Mouse (Mus musculus): ENCODE results near the gene Tomm70a. TPM values are rescaled to one million over a fixed set of nuclear protein-coding genes. Genes with fewer than 3 reads are reported as not detected.
A peak's percentile ranks its signal among the peaks of the same experiment; 100 is the strongest.

The Tomm70a gene
- polyA plus RNA-seq, 1 experiment from 2014 or later = 52.6 TPM

DNA sequence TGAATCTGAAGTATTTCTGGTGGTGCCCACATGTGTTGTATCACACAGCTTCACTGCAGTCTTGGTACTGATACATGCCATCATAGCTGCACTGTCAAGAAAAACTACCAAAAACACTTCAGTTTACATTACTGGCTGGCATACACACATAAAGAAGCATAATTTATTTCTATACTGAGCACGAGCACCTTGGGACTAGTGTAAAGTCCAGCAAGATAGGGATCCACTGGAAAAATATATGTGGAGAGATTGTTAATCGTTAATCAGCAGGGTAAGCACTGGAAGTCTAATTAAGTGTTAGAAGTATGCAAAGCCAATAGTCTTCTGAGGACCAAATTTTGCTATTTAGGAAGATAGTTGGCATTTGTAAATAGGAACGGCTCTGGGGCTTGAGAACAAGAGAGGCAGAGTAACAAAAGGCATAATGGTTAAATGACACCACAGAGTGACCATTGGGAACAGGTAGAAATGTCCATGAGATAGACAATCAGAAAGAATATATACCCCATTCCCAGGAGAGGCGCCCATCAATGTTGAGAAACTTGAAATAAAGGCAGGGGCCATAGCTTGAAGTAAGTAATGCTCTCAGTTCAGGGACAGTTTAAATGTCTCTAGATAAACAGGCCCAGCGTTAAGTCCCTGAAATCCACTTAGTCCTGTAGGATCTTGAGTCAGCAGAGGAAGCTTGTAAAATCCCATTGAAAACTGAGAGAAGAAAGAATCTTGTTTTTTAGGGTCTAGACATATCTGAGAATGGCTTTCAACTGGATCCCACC is 15.1 kb upstream of the Tomm70a start:
- Histone ChIP-seq H3K27ac (replicated peaks; ENCODE audit: low read depth, low read length) (no peak overlapping the region), H3K4me1 (ENCODE audit: control insufficient read depth, insufficient read depth, low read length) (no peaks in the 10 kb centered on the region), H3K9ac (ENCODE audit: low read depth, low read length) (no peak overlapping the region), H3K36me3 (ENCODE audit: control insufficient read depth, insufficient read depth, low read length) (no peaks in the 10 kb centered on the region), H3K9me3 (ENCODE audit: control insufficient read depth, low read length) (no peaks in the 10 kb centered on the region), H3K4me2 (ENCODE audit: low read depth, low read length) (no peak overlapping the region), H3K27me3 (replicated peaks; ENCODE audit: control insufficient read depth, insufficient read depth, low read length) (no peaks in the 10 kb centered on the region), H3K4me3 (ENCODE audit: low read depth, low read length) (no peak overlapping the region)
- WGBS = 74% methylated on average over 5 of the region's 5 CpGs
- no peak for DNase-seq (ENCODE audit: low spot score)
- ATAC-seq (ENCODE audit: low read depth) = no peak

- ATAC-seq (ENCODE audit: low read depth) (no peak), DNase-seq (ENCODE audit: low spot score) (peak; percentile 42)
- no peak overlapping the region for H3K27ac ChIP-seq (replicated peaks; ENCODE audit: low read depth, low read length)
- no peak overlapping the region for H3K4me3 ChIP-seq (ENCODE audit: low read depth, low read length)
- H3K9ac ChIP-seq (ENCODE audit: low read depth, low read length) = no peak overlapping the region
- no peaks in the 10 kb centered on the region for H3K9me3 ChIP-seq (ENCODE audit: control insufficient read depth, low read length)
- no peaks in the 10 kb centered on the region for H3K27me3 ChIP-seq (replicated peaks; ENCODE audit: control insufficient read depth, insufficient read depth, low read length)
- no peak overlapping the region for H3K4me2 ChIP-seq (ENCODE audit: low read depth, low read length)
- H3K4me1 ChIP-seq (ENCODE audit: control insufficient read depth, insufficient read depth, low read length) = no peaks in the 10 kb centered on the region
- H3K36me3 ChIP-seq (ENCODE audit: control insufficient read depth, insufficient read depth, low read length) = no peaks in the 10 kb centered on the region
Measured at GRCm38 (mm10) chr16:57116066-57116465, 5.4 kb upstream of the Tomm70a start.

DNA sequence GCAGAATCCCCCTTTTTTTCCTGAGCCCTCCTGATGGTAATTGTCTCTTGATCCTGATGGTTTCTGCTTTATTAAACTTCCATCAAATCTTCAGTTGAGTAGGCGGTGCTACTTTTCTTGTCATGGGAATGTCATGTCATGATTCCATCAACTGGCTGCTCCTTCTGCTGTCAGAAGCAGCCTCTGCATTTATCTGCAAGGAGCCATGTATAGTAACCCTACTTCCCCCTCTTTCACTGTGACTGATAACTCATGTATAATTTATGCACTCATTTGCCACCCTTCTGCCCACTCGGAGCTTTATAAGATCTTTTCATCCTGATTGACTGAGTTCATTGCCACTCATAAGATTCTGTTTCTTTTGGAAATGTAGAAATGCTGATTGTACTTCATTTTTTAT is 3.9 kb upstream of the Tomm70a start:
- Histone ChIP-seq H3K4me2 (ENCODE audit: low read depth, low read length) (no peak overlapping the region), H3K9me3 (ENCODE audit: control insufficient read depth, low read length) (no peaks in the 10 kb centered on the region), H3K36me3 (ENCODE audit: control insufficient read depth, insufficient read depth, low read length) (no peaks in the 10 kb centered on the region), H3K4me1 (ENCODE audit: control insufficient read depth, insufficient read depth, low read length) (peaks cover under 1% of the 10 kb centered on the region; the same call in 1 of the 2 replicates), H3K27me3 (replicated peaks; ENCODE audit: control insufficient read depth, insufficient read depth, low read length) (no peaks in the 10 kb centered on the region), H3K9ac (ENCODE audit: low read depth, low read length) (no peak overlapping the region), H3K27ac (replicated peaks; ENCODE audit: low read depth, low read length) (no peak overlapping the region), H3K4me3 (ENCODE audit: low read depth, low read length) (no peak overlapping the region)
- 80% methylated on average over 2 of the region's 2 CpGs for WGBS
- ATAC-seq (ENCODE audit: low read depth) (no peak), DNase-seq (ENCODE audit: low spot score) (no peak)

- WGBS = 0% methylated on average over 36 of the region's 59 CpGs
- H3K27ac ChIP-seq (replicated peaks; ENCODE audit: low read depth, low read length) = peak overlapping the region; percentile 89
- DNase-seq (ENCODE audit: low spot score) (peak; percentile 21), ATAC-seq (ENCODE audit: low read depth) (no peak)
- no peaks in the 10 kb centered on the region for H3K36me3 ChIP-seq (ENCODE audit: control insufficient read depth, insufficient read depth, low read length)
- peak overlapping the region; percentile 95 for H3K9ac ChIP-seq (ENCODE audit: low read depth, low read length)
- H3K4me3 ChIP-seq (ENCODE audit: low read depth, low read length) = peak overlapping the region; percentile 99
- H3K9me3 ChIP-seq (ENCODE audit: control insufficient read depth, low read length) = no peaks in the 10 kb centered on the region
- peaks cover 14% of the 10 kb centered on the region for H3K4me1 ChIP-seq (ENCODE audit: control insufficient read depth, insufficient read depth, low read length)
- H3K4me2 ChIP-seq (ENCODE audit: low read depth, low read length) = peak overlapping the region; percentile 73
- H3K27me3 ChIP-seq (replicated peaks; ENCODE audit: control insufficient read depth, insufficient read depth, low read length) = no peaks in the 10 kb centered on the region
Measured at GRCm38 (mm10) chr16:57121816-57122415, 413 bp downstream of the Tomm70a start.

DNA sequence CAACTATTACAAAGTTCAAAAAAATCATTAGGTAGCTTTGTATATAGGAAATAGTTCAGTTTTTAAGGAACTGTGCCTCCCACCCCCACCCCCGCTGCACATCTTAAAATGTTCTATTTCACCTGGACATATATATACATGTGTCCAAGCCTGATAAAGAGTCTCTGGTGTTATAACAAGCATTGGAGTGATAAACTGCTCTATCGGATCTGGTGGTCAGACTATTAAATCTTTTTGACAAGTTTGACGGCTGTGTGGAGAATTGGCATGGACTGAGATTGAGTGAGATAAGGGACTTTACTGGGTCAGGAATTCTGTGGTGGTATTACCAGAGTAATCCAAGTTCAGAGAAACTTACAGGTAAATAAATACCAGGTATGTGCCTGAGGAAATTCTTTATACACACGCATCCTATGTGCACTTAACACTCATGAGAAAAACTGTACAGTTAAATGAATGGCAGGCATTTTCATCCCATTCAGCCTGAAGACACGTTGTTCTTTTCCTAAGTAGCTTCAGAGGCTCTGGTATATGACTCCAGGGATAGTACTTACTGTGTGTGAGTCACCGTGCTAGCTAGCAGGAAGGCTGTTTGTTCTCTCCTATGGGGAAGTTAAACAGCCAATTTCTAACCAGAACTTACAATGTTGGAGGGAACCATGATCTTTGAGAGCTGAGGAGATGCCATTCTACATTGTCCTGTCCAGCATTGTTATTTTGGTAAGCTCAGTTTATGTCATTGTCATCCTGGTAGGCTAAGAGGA is 1.4 kb downstream of the Tomm70a start:
- H3K9ac ChIP-seq (ENCODE audit: low read depth, low read length) = peak overlapping the region; percentile 95
- H3K4me1 ChIP-seq (ENCODE audit: control insufficient read depth, insufficient read depth, low read length) = peaks cover 14% of the 10 kb centered on the region
- H3K36me3 ChIP-seq (ENCODE audit: control insufficient read depth, insufficient read depth, low read length) = no peaks in the 10 kb centered on the region
- H3K4me2 ChIP-seq (ENCODE audit: low read depth, low read length) = peak overlapping the region; percentile 73
- H3K9me3 ChIP-seq (ENCODE audit: control insufficient read depth, low read length) = no peaks in the 10 kb centered on the region
- no peak for ATAC-seq (ENCODE audit: low read depth)
- H3K4me3 ChIP-seq (ENCODE audit: low read depth, low read length) = peak overlapping the region; percentile 99
- peak; percentile 7 for DNase-seq (ENCODE audit: low spot score)
- 50% methylated on average over 6 of the region's 6 CpGs for WGBS
- no peak overlapping the region for H3K27ac ChIP-seq (replicated peaks; ENCODE audit: low read depth, low read length)
- no peaks in the 10 kb centered on the region for H3K27me3 ChIP-seq (replicated peaks; ENCODE audit: control insufficient read depth, insufficient read depth, low read length)

GRCm38 (mm10) chr16:57126268-57126667 is 4.8 kb downstream of the Tomm70a start:
- H3K9ac ChIP-seq (ENCODE audit: low read depth, low read length) = no peak overlapping the region
- DNase-seq (ENCODE audit: low spot score) (no peak), ATAC-seq (ENCODE audit: low read depth) (no peak)
- H3K27me3 ChIP-seq (replicated peaks; ENCODE audit: control insufficient read depth, insufficient read depth, low read length) = no peaks in the 10 kb centered on the region
- H3K4me1 ChIP-seq (ENCODE audit: control insufficient read depth, insufficient read depth, low read length) = peaks cover 14% of the 10 kb centered on the region
- no peak overlapping the region for H3K4me2 ChIP-seq (ENCODE audit: low read depth, low read length)
- no peaks in the 10 kb centered on the region for H3K9me3 ChIP-seq (ENCODE audit: control insufficient read depth, low read length)
- H3K4me3 ChIP-seq (ENCODE audit: low read depth, low read length) = no peak overlapping the region
- 42% methylated on average over 4 of the region's 4 CpGs for WGBS
- no peaks in the 10 kb centered on the region for H3K36me3 ChIP-seq (ENCODE audit: control insufficient read depth, insufficient read depth, low read length)
- H3K27ac ChIP-seq (replicated peaks; ENCODE audit: low read depth, low read length) = no peak overlapping the region

- no peak for ATAC-seq (ENCODE audit: low read depth)
- Histone ChIP-seq H3K9ac (ENCODE audit: low read depth, low read length) (no peak overlapping the region), H3K27me3 (replicated peaks; ENCODE audit: control insufficient read depth, insufficient read depth, low read length) (no peaks in the 10 kb centered on the region), H3K27ac (replicated peaks; ENCODE audit: low read depth, low read length) (no peak overlapping the region), H3K4me3 (ENCODE audit: low read depth, low read length) (no peak overlapping the region), H3K36me3 (ENCODE audit: control insufficient read depth, insufficient read depth, low read length) (no peaks in the 10 kb centered on the region), H3K4me1 (ENCODE audit: control insufficient read depth, insufficient read depth, low read length) (peaks cover 11% of the 10 kb centered on the region), H3K9me3 (ENCODE audit: control insufficient read depth, low read length) (no peaks in the 10 kb centered on the region), H3K4me2 (ENCODE audit: low read depth, low read length) (no peak overlapping the region)
- DNase-seq (ENCODE audit: low spot score) = no peak
- WGBS = 79% methylated on average over 2 of the region's 2 CpGs
Measured at GRCm38 (mm10) chr16:57127825-57128224, 6.3 kb downstream of the Tomm70a start.

GRCm38 (mm10) chr16:57130752-57131400 is 9.4 kb downstream of the Tomm70a start:
- ATAC-seq (ENCODE audit: low read depth) (no peak), DNase-seq (ENCODE audit: low spot score) (no peak)
- Histone ChIP-seq H3K36me3 (ENCODE audit: control insufficient read depth, insufficient read depth, low read length) (peaks cover 16% of the 10 kb centered on the region; the same call in 1 of the 2 replicates), H3K9ac (ENCODE audit: low read depth, low read length) (no peak overlapping the region), H3K4me3 (ENCODE audit: low read depth, low read length) (no peak overlapping the region), H3K27me3 (replicated peaks; ENCODE audit: control insufficient read depth, insufficient read depth, low read length) (no peaks in the 10 kb centered on the region), H3K9me3 (ENCODE audit: control insufficient read depth, low read length) (no peaks in the 10 kb centered on the region), H3K27ac (replicated peaks; ENCODE audit: low read depth, low read length) (no peak overlapping the region), H3K4me2 (ENCODE audit: low read depth, low read length) (no peak overlapping the region), H3K4me1 (ENCODE audit: control insufficient read depth, insufficient read depth, low read length) (no peaks in the 10 kb centered on the region)
- WGBS = 83% methylated on average over 3 of the region's 3 CpGs
